Mouse (Mus musculus): ENCODE measurements around the gene Gm16181.

DNA sequence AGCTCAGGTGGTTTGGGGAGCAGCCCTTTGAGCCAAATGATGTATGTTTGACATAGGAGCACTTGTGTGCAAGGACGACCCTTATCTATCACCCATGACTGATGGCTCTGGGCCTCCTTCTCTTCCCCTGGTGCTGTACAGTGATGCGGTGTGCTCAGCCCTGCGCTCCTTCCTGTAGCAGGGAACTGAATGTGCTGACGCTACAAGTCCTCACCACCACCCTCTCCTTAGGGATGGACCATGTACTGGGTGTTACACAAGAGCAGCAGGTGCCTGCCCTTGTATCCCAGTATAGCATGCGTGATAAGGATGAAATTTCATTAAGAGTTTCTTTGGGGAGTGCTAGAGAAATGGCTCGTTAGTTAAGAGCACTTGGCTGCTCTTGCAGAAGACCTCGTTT, 26.5 kb downstream of the Gm16181 start:
- no peak for TF ChIP-seq POLR2A (IDR thresholded peaks at IDR 0.05; ENCODE audit: extremely low read depth, insufficient read depth, low read length)
- no peak for TF ChIP-seq CTCF (IDR thresholded peaks at IDR 0.05; ENCODE audit: low read depth, low read length)
